Comparison of ENCODE assay signal across 7 mouse cellular contexts in the genomic region with DNA sequence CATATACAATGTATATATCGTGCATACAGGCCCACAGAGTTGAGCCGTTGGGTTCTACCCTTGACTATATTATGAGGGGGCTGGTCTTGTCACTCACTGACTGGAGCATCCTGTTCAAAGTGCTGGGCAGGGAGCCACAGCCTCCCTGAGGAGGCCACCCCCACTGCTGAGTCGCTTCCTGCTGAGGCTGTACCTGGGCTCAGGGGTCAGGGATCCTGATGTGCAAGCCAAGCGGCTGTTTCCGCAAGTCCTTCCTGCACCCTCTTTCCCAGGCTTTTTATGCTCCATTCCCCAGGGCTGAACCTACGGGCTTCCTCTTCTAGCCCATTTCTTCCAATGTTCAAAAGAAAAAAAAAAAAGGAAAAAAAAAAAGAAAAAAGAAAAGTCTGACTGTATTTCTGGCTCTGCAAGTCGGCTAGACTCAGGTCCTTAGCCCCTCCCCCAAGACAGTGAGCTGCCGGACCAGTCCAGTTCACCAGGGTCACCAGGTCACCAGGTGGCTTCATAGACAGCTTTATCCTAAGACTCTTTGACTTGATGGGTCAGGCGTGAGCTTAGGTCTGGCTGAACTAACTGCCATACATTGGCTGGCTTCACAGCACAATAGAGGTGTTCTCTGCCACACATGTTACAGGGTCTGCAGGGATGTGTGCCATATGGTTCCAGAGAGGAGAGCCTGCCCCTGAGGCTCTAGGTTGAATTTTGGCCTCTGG.
DNase-seq lines count a peak whose midpoint lies in the region; ATAC-seq and TF ChIP-seq lines count a peak whose summit lies in the region.

No protein-coding gene starts in this region.

- TF ChIP-seq POLR2A in kidney, adult 2 months (IDR thresholded peaks at IDR 0.05; ENCODE audit: low read depth, low read length): no peak

- peaks cover 7% of the 10 kb centered on the region for H3K4me1 ChIP-seq in lung, postnatal 0 days (ENCODE audit: insufficient read depth, low read depth, low read length)
- H3K4me1 ChIP-seq in embryonic facial prominence, embryonic 12.5 days: peaks cover 42% of the 10 kb centered on the region
- H3K4me1 ChIP-seq in kidney, adult 2 months (ENCODE audit: control insufficient read depth, insufficient read depth, low read length): peaks cover 3% of the 10 kb centered on the region; the same call in 1 of the 2 replicates
- H3K4me1 ChIP-seq in stomach, embryonic 16.5 days (ENCODE audit: control insufficient read depth, insufficient read depth, low read length): peaks cover 39% of the 10 kb centered on the region

- TF ChIP-seq EP300 in lung, postnatal 0 days (IDR thresholded peaks at IDR 0.05): no peak

- no peak overlapping the region for H3K9ac ChIP-seq in lung, postnatal 0 days (replicated peaks; ENCODE audit: low read depth)
- no peak overlapping the region for H3K9ac ChIP-seq in embryonic facial prominence, embryonic 12.5 days
- no peak overlapping the region for H3K9ac ChIP-seq in stomach, embryonic 16.5 days (ENCODE audit: low read length)

- no peak for ATAC-seq in lung, postnatal 0 days
- ATAC-seq in embryonic facial prominence, embryonic 12.5 days (ENCODE audit: insufficient number of reproducible peaks, insufficient read depth, low FRiP score, low TSS enrichment): no peak
- ATAC-seq in stomach, embryonic 16.5 days (ENCODE audit: insufficient read depth, low FRiP score): no peak

- WGBS in lung, postnatal 0 days: 54% methylated on average over 9 of the region's 9 CpGs
- WGBS in embryonic facial prominence, embryonic 12.5 days: 38% methylated on average over 9 of the region's 9 CpGs
- WGBS in kidney, adult 2 months: 40% methylated on average over 9 of the region's 9 CpGs
- WGBS in stomach, embryonic 16.5 days: 50% methylated on average over 9 of the region's 9 CpGs

- TF ChIP-seq CTCF in lung, postnatal 0 days (IDR thresholded peaks at IDR 0.05): no peak
- no peak for TF ChIP-seq CTCF in kidney, adult 2 months (conservative IDR thresholded peaks at IDR 0.05; ENCODE audit: insufficient read depth, insufficient read length, low read depth, low read length)

- no peak for DNase-seq in lung, postnatal 0 days (ENCODE audit: low spot score)
- DNase-seq in lung, postnatal 36 days: no peak
- DNase-seq in kidney, adult 2 months: peak; percentile 86
- no peak for DNase-seq in cerebellum, postnatal 10 days
- no peak for DNase-seq in cerebellum, postnatal 25 days

- no peaks in the 10 kb centered on the region for H3K9me3 ChIP-seq in lung, postnatal 0 days (ENCODE audit: low read length)
- no peaks in the 10 kb centered on the region for H3K9me3 ChIP-seq in embryonic facial prominence, embryonic 12.5 days
- no peaks in the 10 kb centered on the region for H3K9me3 ChIP-seq in stomach, embryonic 16.5 days (replicated peaks; ENCODE audit: control insufficient read depth, low read length)

- no peaks in the 10 kb centered on the region for H3K36me3 ChIP-seq in lung, postnatal 0 days (ENCODE audit: insufficient read depth, low read length)
- no peaks in the 10 kb centered on the region for H3K36me3 ChIP-seq in embryonic facial prominence, embryonic 12.5 days
- no peaks in the 10 kb centered on the region for H3K36me3 ChIP-seq in kidney, adult 2 months (ENCODE audit: control insufficient read depth, insufficient read depth, low read length)
- H3K36me3 ChIP-seq in stomach, embryonic 16.5 days (ENCODE audit: control insufficient read depth, insufficient read depth, low read length): no peaks in the 10 kb centered on the region

- H3K27ac ChIP-seq in lung, postnatal 0 days (ENCODE audit: low read length): peak overlapping the region; percentile 38; the same call in 1 of the 2 replicates
- peak overlapping the region; percentile 41; the same call in 1 of the 2 replicates for H3K27ac ChIP-seq in embryonic facial prominence, embryonic 12.5 days
- H3K27ac ChIP-seq in kidney, adult 2 months (ENCODE audit: insufficient read depth, low read depth, low read length): peak overlapping the region; percentile 13; the same call in 1 of the 2 replicates
- H3K27ac ChIP-seq in stomach, embryonic 16.5 days (ENCODE audit: low read length): peak overlapping the region; percentile 90

- no peak overlapping the region for H3K4me3 ChIP-seq in lung, postnatal 0 days (ENCODE audit: low read depth, low read length)
- H3K4me3 ChIP-seq in embryonic facial prominence, embryonic 12.5 days: no peak overlapping the region
- no peak overlapping the region for H3K4me3 ChIP-seq in kidney, adult 2 months (ENCODE audit: insufficient read depth, low read depth, low read length)
- no peak overlapping the region for H3K4me3 ChIP-seq in stomach, embryonic 16.5 days (replicated peaks; ENCODE audit: low read length)

- no peaks in the 10 kb centered on the region for H3K27me3 ChIP-seq in lung, postnatal 0 days (replicated peaks; ENCODE audit: insufficient read depth, low read length)
- no peaks in the 10 kb centered on the region for H3K27me3 ChIP-seq in embryonic facial prominence, embryonic 12.5 days
- no peaks in the 10 kb centered on the region for H3K27me3 ChIP-seq in kidney, adult 2 months (replicated peaks; ENCODE audit: control insufficient read depth, insufficient read depth, low read length)
- H3K27me3 ChIP-seq in stomach, embryonic 16.5 days (ENCODE audit: control insufficient read depth, insufficient read depth, low read length): no peaks in the 10 kb centered on the region

- no peak overlapping the region for H3K4me2 ChIP-seq in lung, postnatal 0 days (replicated peaks; ENCODE audit: low read depth, low read length)
- no peak overlapping the region for H3K4me2 ChIP-seq in embryonic facial prominence, embryonic 12.5 days (replicated peaks)
- no peak overlapping the region for H3K4me2 ChIP-seq in stomach, embryonic 16.5 days (ENCODE audit: low read depth, low read length)

Comparison
In these comparisons a context has a peak if more than half of its experiments do, and no peak if none do; other contexts are left out.
1. H3K27ac ChIP-seq: peak in every context shown above with its lines; median percentile 90 in stomach, embryonic 16.5 days; 41 in embryonic facial prominence, embryonic 12.5 days; 38 in lung, postnatal 0 days; 13 in kidney, adult 2 months.